Mouse (Mus musculus) limb, embryonic 13.5 days (tissue): ENCODE measurements around the gene Bzw2. TPM values are rescaled to one million over a fixed set of nuclear protein-coding genes. Genes with fewer than 3 reads are reported as not detected.

ENCODE experiments used
- ATAC-seq: fragments of 200-750 bp; cut with Nextera tagmentation; 2 replicates; pipeline ENCODE4 v1.8.0; 2017; ENCODE audit warnings: low read depth, moderate number of reproducible peaks, moderate TSS enrichment; ENCODE audit not compliant: low FRiP score
- H3K27ac ChIP-seq: fragments of 300-500 bp; sonication (generic); 2 replicates; pipeline ENCODE4 v1.5.1; 2015; ENCODE audit warnings: inconsistent platforms, mild to moderate bottlenecking, moderate library complexity
- H3K27me3 ChIP-seq: fragments of 300-500 bp; sonication (generic); 2 replicates; pipeline ENCODE4 v1.6.1; 2015; ENCODE audit warnings: mild to moderate bottlenecking, inconsistent platforms
- H3K36me3 ChIP-seq: fragments of 300-500 bp; sonication (generic); 2 replicates; pipeline ENCODE4 v1.6.1; 2015; ENCODE audit warnings: inconsistent platforms, mild to moderate bottlenecking, moderate library complexity
- H3K4me1 ChIP-seq: fragments of 300-500 bp; sonication (generic); 2 replicates; pipeline ENCODE4 v1.6.1; 2015; ENCODE audit warnings: inconsistent platforms
- H3K4me2 ChIP-seq: fragments of 300-500 bp; sonication (generic); replicated peaks from 2 replicates; pipeline ENCODE4 v1.6.1; 2015; ENCODE audit warnings: inconsistent platforms, mild to moderate bottlenecking, moderate library complexity
- H3K4me3 ChIP-seq: fragments of 300-500 bp; sonication (generic); 2 replicates; pipeline ENCODE4 v1.5.1; 2015; ENCODE audit warnings: moderate library complexity, mild to moderate bottlenecking, inconsistent platforms
- H3K9ac ChIP-seq: fragments of 300-500 bp; sonication (generic); 2 replicates; pipeline ENCODE4 v1.6.1; 2015; ENCODE audit warnings: mild to moderate bottlenecking, inconsistent platforms
- H3K9me3 ChIP-seq: fragments of 300-500 bp; sonication (generic); 2 replicates; pipeline ENCODE4 v1.6.1; 2016; ENCODE audit warnings: inconsistent platforms
- WGBS: fragments of 180-500 bp; shearing (Covaris S2); methylation state at CpG from one replicate; pipeline ENCODE4 v1.1.7; 2015; 5-methylcytosine and 5-hydroxymethylcytosine counted together
- polyA plus RNA-seq: library from polyadenylated mRNA; unstranded; fragments of >200 nt; fragmentation: Nextera tagmentation; extraction: Ambion mirVana; gene quantifications from 2 replicates; pipeline ENCODE4 v1.2.1, GENCODE M21; 2015

The Bzw2 gene
- polyA plus RNA-seq, 1 experiment from 2014 or later, result 259 TPM

- 34% methylated on average over 2 of the region's 2 CpGs for WGBS
Measured at GRCm38 (mm10) chr12:36047593-36047992, 110.3 kb downstream of the Bzw2 start.

GRCm38 (mm10) chr12:36046196-36046595 lies 111.7 kb downstream of the Bzw2 start:
- 13% methylated on average over 5 of the region's 5 CpGs for WGBS
- Histone ChIP-seq H3K4me2 (no peak overlapping the region), H3K9ac (no peak overlapping the region), H3K4me1 (peaks cover 17% of the 10 kb centered on the region), H3K36me3 (no peaks in the 10 kb centered on the region), H3K9me3 (no peaks in the 10 kb centered on the region), H3K27ac (no peak overlapping the region), H3K4me3 (no peak overlapping the region), H3K27me3 (no peaks in the 10 kb centered on the region)
- no peak for ATAC-seq

More at GRCm38 (mm10) chr12:36047593-36047992, 110.3 kb downstream of the Bzw2 start:
- no peak overlapping the region for H3K9ac ChIP-seq
- no peaks in the 10 kb centered on the region for H3K9me3 ChIP-seq
- peaks cover 13% of the 10 kb centered on the region for H3K4me1 ChIP-seq
- no peaks in the 10 kb centered on the region for H3K36me3 ChIP-seq
- H3K4me3 ChIP-seq, result no peak overlapping the region
- no peak overlapping the region for H3K4me2 ChIP-seq
- ATAC-seq, result peak; percentile 79; the same call in 1 of the 2 replicates
- H3K27me3 ChIP-seq, result no peaks in the 10 kb centered on the region
- H3K27ac ChIP-seq, result no peak overlapping the region

GRCm38 (mm10) chr12:36044691-36045090 lies 113.2 kb downstream of the Bzw2 start:
- H3K36me3 ChIP-seq, result no peaks in the 10 kb centered on the region
- 81% methylated on average over 2 of the region's 2 CpGs for WGBS

GRCm38 (mm10) chr12:36042348-36042778 lies 115.5 kb downstream of the Bzw2 start, which contains the start of gene Tspan13:
Tspan13 (minus strand) TSS chr12:36042500.
- no peak within 1 kb of the TSS; the same call in 1 of the 2 replicates for H3K27ac ChIP-seq
- H3K4me3 ChIP-seq, result peak within 1 kb of the TSS; percentile 86
- peak within 1 kb of the TSS; percentile 83 for H3K9ac ChIP-seq
- peaks cover 19% of the 10 kb centered on the region; the same call in 1 of the 2 replicates for H3K4me1 ChIP-seq
- peak within 1 kb of the TSS; percentile 91 for H3K4me2 ChIP-seq
- no peaks in the 10 kb centered on the region for H3K36me3 ChIP-seq
- under 1% methylated on average over 34 of the region's 35 CpGs for WGBS
- ATAC-seq, result peak; percentile 97
- no peaks in the 10 kb centered on the region for H3K9me3 ChIP-seq
- H3K27me3 ChIP-seq, result no peaks in the 10 kb centered on the region

More at GRCm38 (mm10) chr12:36044691-36045090, 113.2 kb downstream of the Bzw2 start:
- Histone ChIP-seq H3K9ac (no peak overlapping the region), H3K4me2 (no peak overlapping the region), H3K4me1 (peaks cover 24% of the 10 kb centered on the region), H3K9me3 (no peaks in the 10 kb centered on the region), H3K27me3 (no peaks in the 10 kb centered on the region), H3K27ac (no peak overlapping the region), H3K4me3 (no peak overlapping the region)
- no peak for ATAC-seq

Other genes starting within 250 kb of the Bzw2 start
- gene Agr3, start 232.5 kb downstream of the Bzw2 start, polyA plus RNA-seq, result 0.24 TPM in 1 of 2 replicates, not detected in the other
- gene Agr2, start 165.2 kb downstream of the Bzw2 start, polyA plus RNA-seq, result 0.32 and 1.5 TPM in 2 replicates
- 56.4 and 57.4 TPM in 2 replicates for gene Tspan13, start 115.6 kb downstream of the Bzw2 start, polyA plus RNA-seq
- 35.0 and 35.4 TPM in 2 replicates for gene Ankmy2, start 966 bp downstream of the Bzw2 start, polyA plus RNA-seq
- not detected in 2 replicates for gene Lrrc72, start 95.3 kb upstream of the Bzw2 start, polyA plus RNA-seq
- gene Sostdc1, start 156.1 kb upstream of the Bzw2 start, polyA plus RNA-seq, result 59.3 and 64.6 TPM in 2 replicates
- gene Ispd, start 223.4 kb upstream of the Bzw2 start, polyA plus RNA-seq, result 8.8 and 8.9 TPM in 2 replicates
- 2.2 and 2.5 TPM in 2 replicates for gene D630036H23Rik, start 224.1 kb upstream of the Bzw2 start, polyA plus RNA-seq